Mouse (Mus musculus) CH12.LX (cell line): ENCODE measurements at regions not wholly inside any gene's neighbourhood (a gene's known extent, or its start where the extent isn't known, plus 50 kb on each side); places are given as distances from the start of the nearest gene placed in this dataset.

Experiments
- CHD2 ChIP-seq: IDR thresholded peaks from 2 replicates; pipeline ENCODE4 v1.6.1; 2011; ENCODE audit warnings: low read length, improper control_type of control experiment
- CTCF ChIP-seq, 2 experiments: IDR thresholded peaks in 1 of 2; conservative IDR thresholded peaks in 1 of 2; 2 replicates each; pipeline ENCODE4 v1.5.1; 2011 to 2012; ENCODE audit warnings: low read depth in 2 of 2, low read length in 2 of 2, improper control_type of control experiment in 1 of 2, inconsistent platforms in 1 of 2, mild to moderate bottlenecking in 1 of 2, moderate library complexity in 1 of 2
- E2F4 ChIP-seq: IDR thresholded peaks from 2 replicates; pipeline ENCODE4 v1.6.1; 2011; ENCODE audit warnings: low read depth, low read length, improper control_type of control experiment; ENCODE audit not compliant: insufficient replicate concordance
- EP300 ChIP-seq: IDR thresholded peaks from 2 replicates; pipeline ENCODE4 v1.6.1; 2011; ENCODE audit warnings: low read length, improper control_type of control experiment
- MAX ChIP-seq: IDR thresholded peaks from 2 replicates; pipeline ENCODE4 v1.6.1; 2011; ENCODE audit warnings: low read length, improper control_type of control experiment
- POLR2A ChIP-seq: IDR thresholded peaks from 2 replicates; pipeline ENCODE4 v1.6.1; 2011; ENCODE audit warnings: low read depth, mild to moderate bottlenecking, improper control_type of control experiment, low read length
- RAD21 ChIP-seq: IDR thresholded peaks from 2 replicates; pipeline ENCODE4 v1.6.1; 2011; ENCODE audit warnings: low read depth, mild to moderate bottlenecking, low read length, improper control_type of control experiment, moderate library complexity
- TBP ChIP-seq: conservative IDR thresholded peaks from 2 replicates; pipeline ENCODE4 v1.6.1; 2011; ENCODE audit warnings: low read depth, low read length, improper control_type of control experiment
- TCF12 ChIP-seq: IDR thresholded peaks from 2 replicates; pipeline ENCODE4 v1.6.1; 2014; ENCODE audit warnings: low read depth, mild to moderate bottlenecking, inconsistent platforms, low read length, improper control_type of control experiment
- UBTF ChIP-seq: IDR thresholded peaks from 2 replicates; pipeline ENCODE4 v1.6.1; 2012; ENCODE audit warnings: low read depth, mild to moderate bottlenecking, inconsistent platforms, low read length, improper control_type of control experiment, moderate library complexity
- ZMIZ1 ChIP-seq: IDR thresholded peaks from 2 replicates; pipeline ENCODE4 v1.6.1; 2012; ENCODE audit warnings: low read depth, mild to moderate bottlenecking, inconsistent platforms, low read length, improper control_type of control experiment
- ZNF384 ChIP-seq: IDR thresholded peaks from 2 replicates; pipeline ENCODE4 v1.6.1; 2012; ENCODE audit warnings: low read depth, low read length, improper control_type of control experiment, inconsistent platforms

DNA sequence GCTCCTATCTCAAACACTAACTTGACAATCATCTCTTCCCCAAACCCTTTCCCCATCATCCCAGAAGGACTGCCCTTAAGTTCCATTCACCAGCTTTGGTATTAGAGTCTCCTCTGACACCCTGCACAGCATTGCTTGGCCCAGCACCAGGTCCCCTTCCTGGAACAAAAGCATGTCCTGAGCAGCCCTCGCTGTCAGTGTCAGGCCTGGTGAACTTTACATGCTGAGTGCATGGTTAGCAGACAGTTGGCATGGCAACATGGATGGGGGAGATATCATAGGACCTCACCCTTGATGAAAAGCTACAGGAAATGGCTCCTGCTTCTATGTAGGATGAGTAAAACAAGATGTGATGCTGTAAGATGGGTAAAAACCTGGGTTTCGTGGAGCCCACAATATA is 333.6 kb downstream of the Lpin1 start:
- TF ChIP-seq CHD2 (no peak), TBP (no peak), POLR2A (no peak), E2F4 (no peak), ZNF384 (no peak), UBTF (no peak), TCF12 (no peak), MAX (no peak), EP300 (no peak), ZMIZ1 (no peak), RAD21 (no peak), CTCF (conservative IDR thresholded peaks at IDR 0.05 in 1 of 2, IDR thresholded peaks at IDR 0.05 in 1 of 2; ENCODE audit: low read depth in 2 of 2, low read length in 2 of 2) (no peak)
